Mouse (Mus musculus) hindbrain, embryonic 14.5 days (tissue): ENCODE data around the gene Tbcd. TPM values are rescaled to one million over a fixed set of nuclear protein-coding genes. Genes with fewer than 3 reads are reported as not detected.

Source experiments
- ATAC-seq: fragments of 200-750 bp; cut with Nextera tagmentation; 2 replicates; pipeline ENCODE4 v1.8.0; 2017; ENCODE audit warnings: moderate number of reproducible peaks, mild to moderate bottlenecking, moderate TSS enrichment, moderate library complexity; ENCODE audit not compliant: low FRiP score
- DNase-seq: peaks from one replicate; pipeline ENCODE4 v3.0.0-alpha.2; 2015; ENCODE audit warnings: low spot score
- H3K27ac ChIP-seq: fragments of 300-500 bp; sonication (generic); 2 replicates; pipeline ENCODE4 v1.5.1; 2014; ENCODE audit warnings: mild to moderate bottlenecking, moderate library complexity
- H3K27me3 ChIP-seq: fragments of 300-500 bp; sonication (generic); 2 replicates; pipeline ENCODE4 v1.6.1; 2014; ENCODE audit warnings: mild to moderate bottlenecking, low read length, mixed read lengths; ENCODE audit not compliant: control insufficient read depth, insufficient read depth
- H3K36me3 ChIP-seq: fragments of 300-500 bp; sonication (generic); replicated peaks from 2 replicates; pipeline ENCODE4 v1.6.1; 2014; ENCODE audit not compliant: control insufficient read depth, insufficient read depth
- H3K4me1 ChIP-seq: fragments of 300-500 bp; sonication (generic); replicated peaks from 2 replicates; pipeline ENCODE4 v1.6.1; 2014; ENCODE audit warnings: antibody characterized with exemption, low read length, mixed read lengths; ENCODE audit not compliant: control insufficient read depth, insufficient read depth
- H3K4me2 ChIP-seq: fragments of 300-500 bp; sonication (generic); replicated peaks from 2 replicates; pipeline ENCODE4 v1.6.1; 2014; ENCODE audit warnings: mild to moderate bottlenecking, moderate library complexity
- H3K4me3 ChIP-seq: fragments of 300-500 bp; sonication (generic); replicated peaks from 2 replicates; pipeline ENCODE4 v1.5.1; 2014; ENCODE audit warnings: mild to moderate bottlenecking, low read length
- H3K9ac ChIP-seq: fragments of 300-500 bp; sonication (generic); 2 replicates; pipeline ENCODE4 v1.6.1; 2014
- H3K9me3 ChIP-seq: fragments of 300-500 bp; sonication (generic); 2 replicates; pipeline ENCODE4 v1.6.1; 2016; ENCODE audit warnings: low read length; ENCODE audit not compliant: control insufficient read depth
- WGBS: fragments of 180-500 bp; shearing (Covaris S2); extraction: QIAGEN DNeasy Blood & Tissue Kit; methylation state at CpG from one replicate; pipeline ENCODE4 v1.1.7; 2014; 5-methylcytosine and 5-hydroxymethylcytosine counted together
- polyA plus RNA-seq: library from polyadenylated mRNA; unstranded; fragments of >200 nt; fragmentation: Nextera tagmentation; extraction: Ambion mirVana; gene quantifications from 2 replicates; pipeline ENCODE4 v1.2.1, GENCODE M21; 2014

Gene Tbcd
- polyA plus RNA-seq, 1 experiment from 2014 or later, result 55.7 TPM

DNA sequence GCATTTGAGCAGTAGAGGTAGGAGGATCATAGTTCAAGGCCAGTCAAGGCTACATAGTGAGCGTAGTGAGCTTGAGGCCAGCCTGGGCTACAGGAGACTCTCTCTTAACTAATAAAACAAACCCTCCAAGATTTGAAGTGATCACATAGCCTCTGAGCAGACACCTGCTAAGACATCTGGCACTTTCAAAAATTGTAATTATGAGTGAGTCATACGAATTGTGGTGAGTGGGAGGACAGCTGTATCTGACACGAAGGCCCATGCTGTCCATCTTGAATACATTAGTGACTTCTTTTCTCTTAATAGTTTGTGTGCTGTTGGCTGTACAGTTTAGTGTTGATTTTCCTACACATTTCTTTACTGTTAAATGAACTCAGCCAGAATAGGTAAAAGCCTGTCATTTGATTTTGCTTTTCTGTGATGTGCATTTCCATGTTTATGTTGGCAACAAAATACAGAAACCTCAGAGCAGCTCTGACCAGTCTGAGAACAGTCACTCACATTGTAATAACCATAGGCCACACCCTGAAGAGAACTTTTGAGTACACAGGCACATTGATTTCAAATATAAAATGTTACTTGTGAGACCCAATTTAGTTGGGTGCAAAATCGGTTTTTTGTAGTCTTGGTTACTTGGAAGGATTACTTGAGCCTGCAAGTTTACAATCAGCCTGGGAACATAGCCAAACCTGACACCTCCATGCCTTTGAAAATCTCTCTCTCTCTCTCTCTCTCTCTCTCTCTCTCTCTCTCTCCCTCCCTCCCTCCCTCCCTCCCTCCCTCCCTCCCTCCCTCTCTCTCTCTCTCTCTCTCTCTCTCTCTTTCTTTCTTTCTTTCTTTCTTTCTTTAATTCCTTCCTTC, 50.5 kb downstream of the Tbcd start:
- H3K4me3 ChIP-seq, result no peak overlapping the region
- no peaks in the 10 kb centered on the region for H3K27me3 ChIP-seq
- H3K4me2 ChIP-seq, result no peak overlapping the region
- H3K36me3 ChIP-seq, result peaks cover 67% of the 10 kb centered on the region
- no peaks in the 10 kb centered on the region for H3K4me1 ChIP-seq
- DNase-seq (no peak), ATAC-seq (no peak)
- no peak overlapping the region for H3K9ac ChIP-seq
- H3K9me3 ChIP-seq, result no peaks in the 10 kb centered on the region
- no peak overlapping the region for H3K27ac ChIP-seq
- WGBS, result 83% methylated on average over 4 of the region's 4 CpGs

DNA sequence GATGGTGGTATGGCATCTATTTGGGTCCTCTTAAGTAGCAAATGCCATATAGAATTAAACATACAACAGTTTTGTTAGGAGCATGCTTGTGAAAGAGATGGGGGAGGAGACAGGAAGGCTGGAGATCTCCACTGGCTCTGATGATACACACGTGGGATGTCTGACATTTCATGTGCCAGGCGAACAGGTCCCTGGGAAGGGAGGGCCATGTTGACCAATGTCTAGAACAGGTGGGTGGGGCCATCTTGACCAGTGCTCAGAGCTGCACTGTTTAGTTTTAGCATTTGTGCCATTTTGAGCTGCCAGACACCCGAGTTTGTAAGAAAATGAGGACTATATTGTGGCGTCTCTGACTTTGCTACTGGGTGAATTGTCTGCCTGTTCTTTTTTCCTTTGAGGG, 56.7 kb downstream of the Tbcd start:
- no peak overlapping the region for H3K4me2 ChIP-seq
- H3K27ac ChIP-seq, result no peak overlapping the region
- peaks cover 24% of the 10 kb centered on the region for H3K36me3 ChIP-seq
- no peak overlapping the region for H3K4me3 ChIP-seq
- H3K9ac ChIP-seq, result no peak overlapping the region
- ATAC-seq (no peak), DNase-seq (no peak)
- no peaks in the 10 kb centered on the region for H3K9me3 ChIP-seq
- no peaks in the 10 kb centered on the region for H3K4me1 ChIP-seq
- H3K27me3 ChIP-seq, result no peaks in the 10 kb centered on the region
- 92% methylated on average over 4 of the region's 4 CpGs for WGBS

DNA sequence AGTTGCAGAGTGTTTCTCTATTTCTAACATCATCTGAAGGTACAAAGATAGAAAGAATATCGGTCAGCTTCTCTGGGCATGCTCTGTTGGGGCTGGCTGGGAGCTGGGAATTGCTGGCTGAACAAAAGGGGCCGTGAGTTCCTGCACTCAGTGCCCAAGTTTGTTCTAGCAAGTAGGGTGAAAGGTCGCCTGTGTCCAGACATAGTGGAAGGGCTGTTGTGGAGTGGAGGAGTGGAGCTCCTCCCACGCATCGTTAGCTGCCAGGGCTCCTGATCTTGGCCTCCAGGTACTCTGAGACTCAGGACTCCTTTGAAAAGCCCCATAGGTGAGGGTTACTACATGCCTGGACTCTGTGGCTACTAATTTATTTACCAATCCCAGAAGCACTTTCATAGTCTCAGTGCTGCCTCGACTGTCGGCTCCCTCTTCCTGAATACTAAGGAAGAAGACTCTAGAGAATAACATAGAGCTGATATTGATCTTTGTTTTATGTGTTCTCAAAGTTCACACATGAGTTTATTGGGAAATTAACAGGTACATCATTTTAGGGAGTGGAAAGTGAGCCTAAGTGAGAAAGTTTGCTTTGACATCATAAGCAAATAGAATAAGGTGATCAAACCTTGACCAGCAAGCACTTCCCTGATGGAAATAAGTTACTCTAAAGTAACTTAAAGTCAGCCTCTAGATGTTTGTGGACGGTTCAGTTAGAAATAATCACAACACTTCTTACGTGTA, 58.9 kb downstream of the Tbcd start:
- Histone ChIP-seq H3K4me2 (no peak overlapping the region), H3K4me1 (no peaks in the 10 kb centered on the region), H3K27ac (no peak overlapping the region), H3K9ac (no peak overlapping the region), H3K27me3 (no peaks in the 10 kb centered on the region), H3K36me3 (peaks cover 4% of the 10 kb centered on the region), H3K4me3 (no peak overlapping the region), H3K9me3 (no peaks in the 10 kb centered on the region)
- 73% methylated on average over 9 of the region's 9 CpGs for WGBS
- ATAC-seq, result no peak
- no peak for DNase-seq

DNA sequence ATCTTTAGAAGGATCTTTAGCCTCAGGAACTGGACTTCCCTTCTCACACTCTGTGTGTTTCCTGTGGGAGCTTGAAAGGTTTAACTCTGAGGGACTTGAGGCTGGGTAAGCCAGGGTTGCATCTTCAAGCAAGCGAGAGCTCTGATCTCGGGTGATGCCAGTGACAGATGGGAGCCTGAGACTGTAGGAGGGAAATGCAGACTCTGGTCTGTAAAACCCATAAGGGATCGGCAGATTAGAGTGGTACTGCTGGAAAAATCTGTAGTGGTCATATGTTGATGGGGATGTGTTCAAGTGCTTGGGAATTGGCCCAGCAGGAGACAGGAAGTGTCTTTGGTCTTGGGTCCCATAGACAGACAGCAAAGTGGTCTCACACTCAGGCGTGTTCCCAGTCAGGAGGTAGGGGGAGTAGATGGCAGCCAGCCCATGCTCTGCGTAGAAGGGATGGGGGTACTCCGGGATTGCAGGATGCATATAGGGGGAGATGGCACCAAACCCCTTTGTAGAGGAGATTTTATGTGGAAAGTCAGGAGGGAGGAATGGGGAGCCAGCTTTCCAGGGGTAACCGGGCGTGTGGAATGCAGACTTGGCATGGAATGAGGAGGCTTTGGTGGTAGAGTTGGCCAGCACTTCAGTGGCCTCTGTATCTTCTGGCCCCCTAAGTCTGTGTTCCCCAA, 61.3 kb downstream of the Tbcd start:
- no peak overlapping the region for H3K27ac ChIP-seq
- H3K9ac ChIP-seq, result no peak overlapping the region
- no peak overlapping the region for H3K4me3 ChIP-seq
- H3K4me2 ChIP-seq, result no peak overlapping the region
- H3K4me1 ChIP-seq, result no peaks in the 10 kb centered on the region
- ATAC-seq (0 out of 2 replicates have a peak, but pooled peaks have one; percentile 17), DNase-seq (no peak)
- H3K9me3 ChIP-seq, result no peaks in the 10 kb centered on the region
- H3K27me3 ChIP-seq, result no peaks in the 10 kb centered on the region
- 78% methylated on average over 8 of the region's 8 CpGs for WGBS
- no peaks in the 10 kb centered on the region; the same call in 1 of the 2 replicates for H3K36me3 ChIP-seq

DNA sequence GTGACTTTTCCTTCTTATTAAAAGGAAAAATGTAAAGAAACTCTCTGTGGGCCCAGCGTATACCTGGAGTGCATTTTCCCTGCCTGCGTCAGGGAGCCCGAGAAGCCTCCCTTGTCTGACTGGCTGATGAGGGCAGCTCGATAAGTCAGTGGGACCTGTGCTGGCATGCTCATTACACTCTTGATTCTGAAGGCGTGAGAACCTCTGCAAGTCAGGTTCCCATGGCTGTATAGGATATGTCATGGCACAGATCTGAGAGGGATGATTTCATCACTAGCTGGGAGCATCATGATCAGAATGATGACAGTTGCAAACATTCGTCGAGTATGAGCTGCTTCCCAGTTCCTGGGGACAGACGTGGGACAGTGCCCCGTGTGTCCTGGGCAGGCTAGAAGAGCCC, 64.2 kb downstream of the Tbcd start:
- Histone ChIP-seq H3K9me3 (no peaks in the 10 kb centered on the region), H3K4me1 (no peaks in the 10 kb centered on the region), H3K36me3 (no peaks in the 10 kb centered on the region; the same call in 1 of the 2 replicates), H3K4me3 (no peak overlapping the region), H3K27me3 (no peaks in the 10 kb centered on the region), H3K27ac (no peak overlapping the region), H3K9ac (no peak overlapping the region), H3K4me2 (no peak overlapping the region)
- ATAC-seq (no peak), DNase-seq (no peak)
- 80% methylated on average over 9 of the region's 9 CpGs for WGBS

DNA sequence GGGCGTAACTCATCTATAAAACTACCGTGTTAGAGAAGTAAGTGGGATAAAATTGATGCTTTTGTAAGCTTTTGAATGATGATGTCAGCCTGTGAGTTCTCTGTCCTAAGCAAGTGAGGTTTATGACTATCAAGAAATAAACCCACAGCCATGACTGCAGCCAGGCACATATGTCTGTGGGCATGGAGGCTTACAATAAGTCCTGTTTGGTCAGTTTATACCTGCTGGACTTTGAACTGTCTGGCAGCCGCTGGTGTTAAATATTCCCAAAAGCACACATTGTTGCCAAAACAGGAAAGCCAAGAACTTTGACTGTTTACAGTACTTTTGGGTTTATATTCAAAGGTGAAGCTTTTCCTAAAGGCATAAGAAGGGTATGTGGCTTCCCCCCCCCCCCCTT, 65.2 kb downstream of the Tbcd start:
- DNase-seq, result no peak
- no peaks in the 10 kb centered on the region for H3K9me3 ChIP-seq
- H3K27me3 ChIP-seq, result no peaks in the 10 kb centered on the region
- no peak overlapping the region for H3K4me3 ChIP-seq
- no peak overlapping the region for H3K27ac ChIP-seq
- no peak for ATAC-seq
- WGBS, result 83% methylated on average over 3 of the region's 3 CpGs
- no peak overlapping the region for H3K4me2 ChIP-seq
- no peaks in the 10 kb centered on the region; the same call in 1 of the 2 replicates for H3K36me3 ChIP-seq
- no peak overlapping the region for H3K9ac ChIP-seq
- no peaks in the 10 kb centered on the region for H3K4me1 ChIP-seq

DNA sequence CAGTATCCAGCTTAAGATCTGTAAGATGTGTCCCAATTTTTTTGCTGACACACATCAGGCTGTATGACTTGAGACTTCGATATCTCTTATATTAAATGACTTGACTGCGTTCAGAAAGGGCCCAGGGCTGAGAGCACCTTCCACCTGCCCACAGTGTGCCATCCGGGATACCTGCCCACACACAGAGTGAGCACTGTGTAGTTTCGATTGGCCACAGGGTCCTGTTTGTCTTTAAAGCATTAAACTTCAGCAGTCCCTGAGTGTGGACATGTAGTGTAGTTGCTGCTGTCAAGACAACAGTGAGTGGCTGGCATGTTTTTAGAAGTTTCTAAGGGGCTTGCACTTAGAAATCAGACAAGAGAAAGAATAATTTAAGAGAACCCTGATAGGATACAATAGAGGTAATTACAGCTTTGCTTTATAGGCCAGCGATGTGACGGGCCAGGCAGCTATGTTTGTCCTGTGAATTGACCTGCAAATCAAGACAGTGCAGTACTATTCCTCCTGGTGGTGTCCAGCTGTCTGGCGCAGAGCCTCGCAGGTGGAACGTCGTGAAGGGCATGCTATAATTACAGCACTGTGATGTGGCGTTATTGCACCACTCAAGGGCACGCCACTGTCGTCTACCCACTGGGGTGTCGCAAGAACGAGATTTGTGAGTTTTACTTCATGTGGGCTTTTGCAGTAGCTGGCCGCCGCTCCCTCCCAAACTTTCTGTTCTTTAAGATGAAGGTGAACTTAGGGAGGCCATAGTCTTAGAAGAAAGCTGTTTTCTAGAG, 66.1 kb downstream of the Tbcd start:
- no peaks in the 10 kb centered on the region for H3K4me1 ChIP-seq
- H3K9me3 ChIP-seq, result no peaks in the 10 kb centered on the region
- no peak overlapping the region for H3K4me3 ChIP-seq
- no peak overlapping the region; the same call in 1 of the 2 replicates for H3K9ac ChIP-seq
- no peaks in the 10 kb centered on the region; the same call in 1 of the 2 replicates for H3K36me3 ChIP-seq
- no peak overlapping the region for H3K4me2 ChIP-seq
- no peak overlapping the region for H3K27ac ChIP-seq
- DNase-seq (no peak), ATAC-seq (no peak)
- WGBS, result 81% methylated on average over 17 of the region's 17 CpGs
- H3K27me3 ChIP-seq, result no peaks in the 10 kb centered on the region

DNA sequence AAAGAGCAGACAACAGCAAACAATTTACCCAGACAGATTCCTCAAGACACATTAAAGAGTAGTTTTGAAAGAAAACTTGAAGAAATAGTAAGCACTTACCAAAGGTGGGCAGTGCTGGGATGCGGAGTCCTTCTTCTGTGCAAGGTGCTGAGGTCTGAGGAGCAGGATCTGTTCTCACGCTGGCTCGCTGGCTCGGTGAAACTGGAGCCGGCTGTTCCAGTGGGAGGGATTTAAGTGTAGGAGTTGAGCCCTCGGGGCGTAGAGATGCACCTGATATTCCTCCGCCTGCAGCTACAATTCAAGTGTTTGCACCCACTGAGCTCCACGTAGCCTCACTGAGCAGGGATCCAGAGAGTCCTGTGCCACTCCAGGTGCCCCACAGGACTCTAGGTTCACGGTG, 67.4 kb downstream of the Tbcd start, which contains the start of gene Zfp750:
Gene Zfp750, minus strand, starts transcription at position 203 of the 400 bp plus-strand sequence.
- Histone ChIP-seq H3K4me2 (no peak within 1 kb of the TSS), H3K9me3 (no peaks in the 10 kb centered on the region), H3K27me3 (no peaks in the 10 kb centered on the region), H3K4me3 (no peak within 1 kb of the TSS), H3K9ac (no peak within 1 kb of the TSS), H3K36me3 (no peaks in the 10 kb centered on the region; the same call in 1 of the 2 replicates), H3K4me1 (no peaks in the 10 kb centered on the region), H3K27ac (no peak within 1 kb of the TSS)
- no peak for ATAC-seq
- no peak for DNase-seq
- 54% methylated on average over 10 of the region's 10 CpGs for WGBS
